Mouse (Mus musculus): ENCODE data around the gene Ankrd39. TPM values are rescaled to one million over a fixed set of nuclear protein-coding genes. Genes with fewer than 3 reads are reported as not detected.

Gene Ankrd39
- polyA plus RNA-seq, 1 experiment from 2014 or later: 24.4 TPM

GRCm38 (mm10) chr1:36587860-36588259 lies 40.6 kb upstream of the Ankrd39 start:
- peaks cover 7% of the 10 kb centered on the region; the same call in 1 of the 2 replicates for H3K27me3 ChIP-seq (replicated peaks; ENCODE audit: control insufficient read depth, insufficient read depth, low read length)
- no peak overlapping the region for H3K4me3 ChIP-seq (replicated peaks; ENCODE audit: low read length)
- 90% methylated on average over 6 of the region's 6 CpGs for WGBS
- H3K4me1 ChIP-seq (replicated peaks; ENCODE audit: control insufficient read depth, insufficient read depth, low read length): no peaks in the 10 kb centered on the region; the same call in 1 of the 2 replicates
- H3K9ac ChIP-seq (replicated peaks; ENCODE audit: low read depth, low read length): no peak overlapping the region
- H3K36me3 ChIP-seq (ENCODE audit: control insufficient read depth, insufficient read depth): no peaks in the 10 kb centered on the region
- H3K9me3 ChIP-seq (ENCODE audit: control insufficient read depth, low read length): no peaks in the 10 kb centered on the region
- H3K27ac ChIP-seq (ENCODE audit: low read length): no peak overlapping the region
- no peak for ATAC-seq
- H3K4me2 ChIP-seq (ENCODE audit: low read length): no peak overlapping the region

DNA sequence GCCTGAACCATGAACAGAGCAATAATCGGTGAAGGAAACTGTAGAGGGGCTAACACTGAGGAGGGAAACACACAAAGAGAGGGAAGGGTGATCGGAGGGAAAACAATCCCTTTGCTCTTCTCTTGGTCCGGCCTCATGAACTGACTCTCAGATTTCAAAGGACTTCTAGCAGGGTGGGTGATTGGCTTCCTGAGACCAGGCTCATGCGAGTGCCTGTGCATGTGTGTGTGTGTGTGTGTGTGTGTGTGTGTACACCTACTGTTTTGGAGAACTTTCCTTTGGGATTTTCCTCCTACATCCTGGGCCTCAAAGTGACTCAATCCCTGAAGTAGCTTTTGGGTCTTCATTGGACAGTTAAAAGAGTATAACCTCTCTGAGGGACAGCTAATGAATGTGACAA lies 39.0 kb upstream of the Ankrd39 start:
- peaks cover 2% of the 10 kb centered on the region; the same call in 1 of the 2 replicates for H3K4me1 ChIP-seq (replicated peaks; ENCODE audit: control insufficient read depth, insufficient read depth, low read length)
- H3K36me3 ChIP-seq (ENCODE audit: control insufficient read depth, insufficient read depth): no peaks in the 10 kb centered on the region
- no peak overlapping the region for H3K9ac ChIP-seq (replicated peaks; ENCODE audit: low read depth, low read length)
- H3K4me2 ChIP-seq (ENCODE audit: low read length): no peak overlapping the region
- H3K4me3 ChIP-seq (replicated peaks; ENCODE audit: low read length): no peak overlapping the region
- H3K27ac ChIP-seq (ENCODE audit: low read length): no peak overlapping the region
- no peaks in the 10 kb centered on the region for H3K9me3 ChIP-seq (ENCODE audit: control insufficient read depth, low read length)
- WGBS: 30% methylated on average over 4 of the region's 4 CpGs
- H3K27me3 ChIP-seq (replicated peaks; ENCODE audit: control insufficient read depth, insufficient read depth, low read length): peaks cover 7% of the 10 kb centered on the region; the same call in 1 of the 2 replicates
- no peak for ATAC-seq

- Histone ChIP-seq H3K4me2 (ENCODE audit: low read length) (no peak overlapping the region), H3K9ac (replicated peaks; ENCODE audit: low read depth, low read length) (no peak overlapping the region), H3K36me3 (ENCODE audit: control insufficient read depth, insufficient read depth) (no peaks in the 10 kb centered on the region), H3K9me3 (ENCODE audit: control insufficient read depth, low read length) (no peaks in the 10 kb centered on the region), H3K4me3 (replicated peaks; ENCODE audit: low read length) (no peak overlapping the region), H3K27ac (ENCODE audit: low read length) (no peak overlapping the region), H3K27me3 (replicated peaks; ENCODE audit: control insufficient read depth, insufficient read depth, low read length) (peaks cover 7% of the 10 kb centered on the region; the same call in 1 of the 2 replicates), H3K4me1 (replicated peaks; ENCODE audit: control insufficient read depth, insufficient read depth, low read length) (peaks cover 19% of the 10 kb centered on the region)
- no peak for ATAC-seq
- 85% methylated on average over 8 of the region's 8 CpGs for WGBS
These were observed 36.3 kb upstream of the Ankrd39 start for GRCm38 (mm10) chr1:36583408-36584116.

- no peak overlapping the region for H3K4me2 ChIP-seq (ENCODE audit: low read length)
- no peak overlapping the region for H3K4me3 ChIP-seq (replicated peaks; ENCODE audit: low read length)
- 73% methylated on average over 8 of the region's 8 CpGs for WGBS
- no peak overlapping the region for H3K27ac ChIP-seq (ENCODE audit: low read length)
- H3K27me3 ChIP-seq (replicated peaks; ENCODE audit: control insufficient read depth, insufficient read depth, low read length): peaks cover 12% of the 10 kb centered on the region; the same call in 1 of the 2 replicates
- H3K9me3 ChIP-seq (ENCODE audit: control insufficient read depth, low read length): no peaks in the 10 kb centered on the region
- ATAC-seq: no peak
- H3K9ac ChIP-seq (replicated peaks; ENCODE audit: low read depth, low read length): no peak overlapping the region
- H3K36me3 ChIP-seq (ENCODE audit: control insufficient read depth, insufficient read depth): no peaks in the 10 kb centered on the region
- H3K4me1 ChIP-seq (replicated peaks; ENCODE audit: control insufficient read depth, insufficient read depth, low read length): peaks cover 19% of the 10 kb centered on the region
These were observed 35.0 kb upstream of the Ankrd39 start for GRCm38 (mm10) chr1:36582211-36582610.

- Histone ChIP-seq H3K4me2 (ENCODE audit: low read length) (no peak overlapping the region), H3K9me3 (ENCODE audit: control insufficient read depth, low read length) (no peaks in the 10 kb centered on the region), H3K27me3 (replicated peaks; ENCODE audit: control insufficient read depth, insufficient read depth, low read length) (peaks cover 12% of the 10 kb centered on the region; the same call in 1 of the 2 replicates), H3K4me3 (replicated peaks; ENCODE audit: low read length) (no peak overlapping the region), H3K36me3 (ENCODE audit: control insufficient read depth, insufficient read depth) (no peaks in the 10 kb centered on the region), H3K9ac (replicated peaks; ENCODE audit: low read depth, low read length) (peak overlapping the region; percentile 55; the same call in 1 of the 2 replicates), H3K4me1 (replicated peaks; ENCODE audit: control insufficient read depth, insufficient read depth, low read length) (peaks cover 19% of the 10 kb centered on the region), H3K27ac (ENCODE audit: low read length) (peak overlapping the region; percentile 85)
- WGBS: 5% methylated on average over 5 of the region's 5 CpGs
- ATAC-seq: no peak
These were observed 34.0 kb upstream of the Ankrd39 start for GRCm38 (mm10) chr1:36581260-36581659.

DNA sequence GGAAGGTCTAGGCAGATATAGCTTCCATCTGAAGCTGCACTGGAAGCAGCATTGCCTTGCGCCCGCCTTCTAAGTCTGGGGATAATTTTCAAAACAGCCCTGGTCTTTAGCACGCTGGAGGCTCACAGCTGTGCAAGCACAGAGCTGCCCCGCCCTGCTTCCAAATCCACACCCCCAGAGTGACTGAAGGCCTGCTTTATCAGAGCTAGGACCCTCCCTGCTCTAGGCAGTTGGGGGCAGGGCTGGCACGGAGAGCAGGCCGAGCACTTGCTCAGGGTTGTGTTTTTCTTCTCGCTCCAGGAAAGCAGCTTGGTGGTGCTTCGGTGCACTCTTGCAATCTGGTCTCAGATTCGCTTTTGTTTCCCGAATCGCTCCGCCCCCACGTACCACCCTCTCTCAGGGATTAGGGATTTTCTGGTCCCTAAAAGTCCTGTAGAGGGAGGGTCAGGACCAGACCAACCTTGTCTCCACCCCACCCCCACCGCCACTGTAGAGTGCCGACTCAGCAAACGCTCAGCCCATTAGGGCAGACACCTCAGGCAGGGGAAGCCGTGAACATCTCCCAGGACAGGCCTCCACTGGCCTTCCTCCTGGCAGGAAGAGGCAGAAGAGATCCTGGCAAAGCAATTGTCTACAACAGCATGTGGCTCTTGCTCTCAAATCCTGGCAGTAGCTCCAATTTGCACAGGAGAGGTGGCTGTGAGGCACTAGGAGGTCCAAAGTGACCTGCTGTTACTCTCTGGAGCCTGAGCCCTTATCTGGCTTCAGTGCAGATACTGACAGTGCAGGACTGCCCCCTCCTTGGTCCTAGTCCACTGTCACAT lies 33.4 kb upstream of the Ankrd39 start:
- peaks cover 19% of the 10 kb centered on the region for H3K4me1 ChIP-seq (replicated peaks; ENCODE audit: control insufficient read depth, insufficient read depth, low read length)
- peaks cover 12% of the 10 kb centered on the region; the same call in 1 of the 2 replicates for H3K27me3 ChIP-seq (replicated peaks; ENCODE audit: control insufficient read depth, insufficient read depth, low read length)
- H3K4me3 ChIP-seq (replicated peaks; ENCODE audit: low read length): no peak overlapping the region; the same call in 1 of the 2 replicates

GRCm38 (mm10) chr1:36579974-36580383 lies 32.7 kb upstream of the Ankrd39 start:
- WGBS: 18% methylated on average over 6 of the region's 6 CpGs
- Histone ChIP-seq H3K36me3 (ENCODE audit: control insufficient read depth, insufficient read depth) (no peaks in the 10 kb centered on the region), H3K27me3 (replicated peaks; ENCODE audit: control insufficient read depth, insufficient read depth, low read length) (peaks cover 12% of the 10 kb centered on the region; the same call in 1 of the 2 replicates), H3K9ac (replicated peaks; ENCODE audit: low read depth, low read length) (no peak overlapping the region), H3K4me1 (replicated peaks; ENCODE audit: control insufficient read depth, insufficient read depth, low read length) (peaks cover 19% of the 10 kb centered on the region), H3K4me3 (replicated peaks; ENCODE audit: low read length) (no peak overlapping the region), H3K9me3 (ENCODE audit: control insufficient read depth, low read length) (no peaks in the 10 kb centered on the region), H3K27ac (ENCODE audit: low read length) (peak overlapping the region; percentile 85), H3K4me2 (ENCODE audit: low read length) (peak overlapping the region; percentile 41)
- ATAC-seq: peak; percentile 36

More for the DNA sequence above, 33.4 kb upstream of the Ankrd39 start:
- Histone ChIP-seq H3K9ac (replicated peaks; ENCODE audit: low read depth, low read length) (peak overlapping the region; percentile 55), H3K4me2 (ENCODE audit: low read length) (peak overlapping the region; percentile 41), H3K9me3 (ENCODE audit: control insufficient read depth, low read length) (no peaks in the 10 kb centered on the region), H3K36me3 (ENCODE audit: control insufficient read depth, insufficient read depth) (no peaks in the 10 kb centered on the region), H3K27ac (ENCODE audit: low read length) (peak overlapping the region; percentile 85)
- peak; percentile 93 for ATAC-seq
- WGBS: under 1% methylated on average over 17 of the region's 17 CpGs

DNA sequence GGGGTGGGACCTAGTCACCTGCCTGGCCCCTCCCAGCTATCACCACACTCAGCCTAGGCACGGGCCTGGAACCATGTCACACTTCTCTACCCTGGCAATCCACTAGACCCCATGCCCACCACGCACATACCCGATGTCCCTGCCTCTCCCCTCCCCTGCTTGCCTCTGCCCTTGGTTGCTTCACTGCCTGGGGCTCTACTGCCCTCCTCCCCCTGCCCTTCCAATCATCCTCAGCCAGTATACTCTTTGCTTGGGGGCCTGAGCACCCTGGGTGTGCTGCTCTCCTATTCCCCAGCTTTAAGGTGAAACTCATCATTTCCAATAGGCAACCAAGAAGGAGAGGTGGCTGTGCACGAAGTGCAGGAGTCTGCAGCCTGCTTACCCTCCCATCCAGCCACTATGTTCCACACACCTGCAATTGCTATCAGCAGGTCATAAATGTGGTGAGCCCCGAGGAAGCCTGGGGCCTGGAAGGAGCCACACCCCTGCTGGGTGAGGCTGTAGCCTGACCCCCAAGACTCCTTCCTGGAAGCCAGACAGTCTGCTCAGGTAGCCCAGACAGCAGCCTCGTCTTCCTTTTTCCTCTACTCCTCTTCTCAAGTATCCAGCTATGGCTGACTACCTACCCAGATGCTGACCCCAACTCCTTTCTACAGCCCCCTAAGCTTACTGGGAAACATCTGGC lies 29.9 kb upstream of the Ankrd39 start:
- H3K27me3 ChIP-seq (replicated peaks; ENCODE audit: control insufficient read depth, insufficient read depth, low read length): 0 out of 2 replicates have a peak, but pooled peaks cover 5% of the 10 kb centered on the region
- peaks cover 22% of the 10 kb centered on the region for H3K4me1 ChIP-seq (replicated peaks; ENCODE audit: control insufficient read depth, insufficient read depth, low read length)
- no peak overlapping the region for H3K9ac ChIP-seq (replicated peaks; ENCODE audit: low read depth, low read length)
- H3K9me3 ChIP-seq (ENCODE audit: control insufficient read depth, low read length): no peaks in the 10 kb centered on the region
- 83% methylated on average over 6 of the region's 6 CpGs for WGBS
- H3K4me3 ChIP-seq (replicated peaks; ENCODE audit: low read length): no peak overlapping the region
- H3K4me2 ChIP-seq (ENCODE audit: low read length): no peak overlapping the region
- H3K36me3 ChIP-seq (ENCODE audit: control insufficient read depth, insufficient read depth): no peaks in the 10 kb centered on the region
- ATAC-seq: no peak
- no peak overlapping the region for H3K27ac ChIP-seq (ENCODE audit: low read length)

DNA sequence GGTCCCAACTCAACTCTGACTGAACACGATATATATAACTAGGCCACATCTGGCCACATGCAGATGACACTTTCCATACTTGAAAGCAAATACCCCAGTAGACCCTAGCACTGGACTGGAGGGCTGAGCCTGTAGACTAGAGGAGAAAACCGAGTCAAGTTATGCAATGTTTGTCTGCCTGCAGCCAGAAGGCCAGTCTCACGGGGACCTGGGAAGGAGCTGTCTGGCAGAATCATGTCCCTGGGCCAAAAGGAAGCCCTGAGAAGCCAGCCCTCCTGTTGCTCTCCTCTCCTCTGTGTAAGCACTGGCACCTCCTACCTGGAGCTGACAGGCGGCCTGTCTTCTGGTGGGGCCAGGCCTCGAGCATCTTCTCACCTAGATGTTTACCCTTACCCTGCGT lies 28.1 kb upstream of the Ankrd39 start:
- H3K27ac ChIP-seq (ENCODE audit: low read length): no peak overlapping the region
- peaks cover 10% of the 10 kb centered on the region for H3K4me1 ChIP-seq (replicated peaks; ENCODE audit: control insufficient read depth, insufficient read depth, low read length)
- H3K9me3 ChIP-seq (ENCODE audit: control insufficient read depth, low read length): no peaks in the 10 kb centered on the region
- 0 out of 2 replicates have a peak, but pooled peaks cover 5% of the 10 kb centered on the region for H3K27me3 ChIP-seq (replicated peaks; ENCODE audit: control insufficient read depth, insufficient read depth, low read length)
- no peaks in the 10 kb centered on the region for H3K36me3 ChIP-seq (ENCODE audit: control insufficient read depth, insufficient read depth)
- ATAC-seq: no peak
- H3K4me2 ChIP-seq (ENCODE audit: low read length): no peak overlapping the region
- 68% methylated on average over 6 of the region's 6 CpGs for WGBS
- no peak overlapping the region for H3K4me3 ChIP-seq (replicated peaks; ENCODE audit: low read length)
- no peak overlapping the region for H3K9ac ChIP-seq (replicated peaks; ENCODE audit: low read depth, low read length)
